Mouse (Mus musculus): ENCODE results near the gene Uqcc1.
"Not testable (repeated sequence)": the region's sequence is repeated elsewhere in the genome, so short reads cannot be mapped to it uniquely, and the experiment has no call there.

Uqcc1 gene

GRCm38 (mm10) chr2:155928711-155929345 is 1.3 kb downstream of the Uqcc1 start:
- DNase-seq (ENCODE audit: low read depth), result no peak

GRCm38 (mm10) chr2:155925213-155925612 is 4.9 kb downstream of the Uqcc1 start:
- DNase-seq (ENCODE audit: low read depth), result not testable (repeated sequence)

- DNase-seq (ENCODE audit: low read depth), result no peak
Measured at GRCm38 (mm10) chr2:155923143-155923542, 7.0 kb downstream of the Uqcc1 start.

- no peak for DNase-seq (ENCODE audit: low read depth)
Measured at GRCm38 (mm10) chr2:155914684-155915083, 15.4 kb downstream of the Uqcc1 start.

GRCm38 (mm10) chr2:155903632-155904008 is 26.5 kb downstream of the Uqcc1 start:
- peak; percentile 53 for DNase-seq (ENCODE audit: low read depth)

- peak; percentile 51 for DNase-seq (ENCODE audit: low read depth)
Measured at GRCm38 (mm10) chr2:155902989-155903631, 27.0 kb downstream of the Uqcc1 start.

GRCm38 (mm10) chr2:155895046-155895735 is 34.9 kb downstream of the Uqcc1 start:
- DNase-seq (ENCODE audit: low read depth), result no peak

GRCm38 (mm10) chr2:155894307-155895045 is 35.6 kb downstream of the Uqcc1 start:
- no peak for DNase-seq (ENCODE audit: low read depth)

- no peak for DNase-seq (ENCODE audit: low read depth)
Measured at GRCm38 (mm10) chr2:155886776-155887175, 43.3 kb downstream of the Uqcc1 start.

GRCm38 (mm10) chr2:155885271-155885697 is 44.8 kb downstream of the Uqcc1 start:
- DNase-seq (ENCODE audit: low read depth), result no peak

- DNase-seq (ENCODE audit: low read depth), result no peak
Measured at GRCm38 (mm10) chr2:155882087-155882486, 48.0 kb downstream of the Uqcc1 start.

GRCm38 (mm10) chr2:155878964-155879876 is 50.9 kb downstream of the Uqcc1 start:
- DNase-seq (ENCODE audit: low read depth), result peak; percentile 79

GRCm38 (mm10) chr2:155873636-155874035 is 56.5 kb downstream of the Uqcc1 start:
- DNase-seq (ENCODE audit: low read depth), result no peak

- no peak for DNase-seq (ENCODE audit: low read depth)
Measured at GRCm38 (mm10) chr2:155872930-155873507, 57.1 kb downstream of the Uqcc1 start.

- DNase-seq (ENCODE audit: low read depth), result no peak
Measured at GRCm38 (mm10) chr2:155872486-155872885, 57.6 kb downstream of the Uqcc1 start.

- no peak for DNase-seq (ENCODE audit: low read depth)
Measured at GRCm38 (mm10) chr2:155869772-155870171, 60.3 kb downstream of the Uqcc1 start.

GRCm38 (mm10) chr2:155868320-155868719 is 61.8 kb downstream of the Uqcc1 start:
- no peak for DNase-seq (ENCODE audit: low read depth)

GRCm38 (mm10) chr2:155863301-155863867 is 66.7 kb downstream of the Uqcc1 start:
- DNase-seq (ENCODE audit: low read depth), result no peak

- DNase-seq (ENCODE audit: low read depth), result no peak
Measured at GRCm38 (mm10) chr2:155862573-155863300, 67.4 kb downstream of the Uqcc1 start.

GRCm38 (mm10) chr2:155861581-155861980 is 68.5 kb downstream of the Uqcc1 start:
- DNase-seq (ENCODE audit: low read depth), result no peak

Measured in fibroblast of lung, adult 2 months (primary cell).